Mouse (Mus musculus): Measurements from ENCODE around the gene Chn2.

DNA sequence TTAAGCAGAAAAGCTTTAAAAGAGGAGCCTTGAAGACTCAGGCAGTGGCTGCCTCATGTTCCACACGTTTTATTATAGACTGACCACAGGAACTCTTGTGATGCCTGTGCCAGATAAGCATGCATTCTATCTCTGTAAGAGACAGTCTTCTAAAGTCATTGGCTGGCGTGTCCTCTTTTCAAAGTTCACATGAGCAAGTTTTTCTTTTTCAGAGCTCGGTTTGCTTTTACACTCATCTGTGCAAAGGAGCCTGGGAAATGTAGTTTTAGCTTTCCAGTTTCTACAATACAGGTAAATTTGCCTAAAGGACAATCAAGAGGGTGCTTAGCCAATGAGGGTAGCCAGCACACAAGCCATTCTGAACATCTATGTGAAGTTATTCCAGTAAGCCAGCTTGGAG is 51.5 kb downstream of the Chn2 start:
- TF ChIP-seq GATA1 (IDR thresholded peaks at IDR 0.05; ENCODE audit: borderline replicate concordance, low read length): no peak
- no peak for TF ChIP-seq FLI1 (IDR thresholded peaks at IDR 0.05; ENCODE audit: low read length)
